Mouse (Mus musculus): ENCODE measurements around the gene 3110009E18Rik. TPM values are rescaled to one million over a fixed set of nuclear protein-coding genes. Genes with fewer than 3 reads are reported as not detected.

3110009E18Rik gene
- total and polyA plus RNA-seq, 3 experiments: 15.1 to 16.5 TPM; not detected in 1

GRCm38 (mm10) chr1:120190946-120191345 lies 70.0 kb downstream of the 3110009E18Rik start (continued):
- no peak for TF ChIP-seq MYC (IDR thresholded peaks at IDR 0.05; ENCODE audit: low read depth, low read length)
- TF ChIP-seq NELFE (IDR thresholded peaks at IDR 0.05; ENCODE audit: low read depth, low read length): no peak

GRCm38 (mm10) chr1:120192321-120192720 lies 71.3 kb downstream of the 3110009E18Rik start:
- H3K27ac ChIP-seq (ENCODE audit: control insufficient read depth, low read depth, low read length): no peak overlapping the region
- no peaks in the 10 kb centered on the region for H3K36me3 ChIP-seq (ENCODE audit: control insufficient read depth in 1 of 2, insufficient read depth in 2 of 2, low read length in 2 of 2)
- H3K27me3 ChIP-seq (ENCODE audit: control insufficient read depth in 1 of 2, insufficient read depth in 2 of 2, low read length in 2 of 2): no peaks in the 10 kb centered on the region
- DNase-seq (ENCODE audit: low read depth, low spot score): no peak
- no peaks in the 10 kb centered on the region for H3K79me2 ChIP-seq (ENCODE audit: control insufficient read depth, insufficient read depth, low read length, poor library complexity)
- TF ChIP-seq SIN3A (IDR thresholded peaks at IDR 0.05; ENCODE audit: low read length) (no peak), MXI1 (IDR thresholded peaks at IDR 0.05; ENCODE audit: low read depth, low read length) (no peak), MAX (IDR thresholded peaks at IDR 0.05; ENCODE audit: low read length) (no peak), RAD21 (IDR thresholded peaks at IDR 0.05; ENCODE audit: low read depth, low read length) (no peak), JUND (IDR thresholded peaks at IDR 0.05; ENCODE audit: low read depth, low read length) (no peak), USF2 (IDR thresholded peaks at IDR 0.05; ENCODE audit: borderline replicate concordance in 1 of 2, insufficient read depth in 1 of 2, low read depth in 1 of 2, low read length in 2 of 2) (no peak), KAT2A (conservative IDR thresholded peaks at IDR 0.05; ENCODE audit: low read depth, low read length) (no peak), MYB (IDR thresholded peaks at IDR 0.05; ENCODE audit: low read depth, low read length) (no peak), POLR2AphosphoS2 (IDR thresholded peaks at IDR 0.05; ENCODE audit: low read length) (no peak), BHLHE40 (IDR thresholded peaks at IDR 0.05; ENCODE audit: borderline replicate concordance, low read depth, low read length) (no peak), ZC3H11A (IDR thresholded peaks at IDR 0.05; ENCODE audit: low read depth, low read length) (no peak)
- no peak overlapping the region for H3K9ac ChIP-seq (ENCODE audit: control insufficient read depth, low read depth, low read length, poor library complexity, severe bottlenecking)
- H3K4me3 ChIP-seq (ENCODE audit: control insufficient read depth in 1 of 2, insufficient read depth in 1 of 2, low read depth in 2 of 2, low read length in 2 of 2): no peak overlapping the region
- H3K9me3 ChIP-seq (replicated peaks; ENCODE audit: insufficient read depth, low read length): no peaks in the 10 kb centered on the region
- 0 out of 4 replicates have a peak, but pooled peaks cover 0 to 1% of the 10 kb centered on the region in 2 experiments for H3K4me1 ChIP-seq (ENCODE audit: control insufficient read depth in 1 of 2, insufficient read depth in 2 of 2, low read length in 2 of 2)

GRCm38 (mm10) chr1:120193586-120193985 lies 72.6 kb downstream of the 3110009E18Rik start:
- Histone ChIP-seq H3K9me3 (replicated peaks; ENCODE audit: insufficient read depth, low read length) (no peaks in the 10 kb centered on the region), H3K27ac (ENCODE audit: control insufficient read depth, low read depth, low read length) (no peak overlapping the region), H3K79me2 (ENCODE audit: control insufficient read depth, insufficient read depth, low read length, poor library complexity) (no peaks in the 10 kb centered on the region), H3K9ac (ENCODE audit: control insufficient read depth, low read depth, low read length, poor library complexity, severe bottlenecking) (no peak overlapping the region), H3K4me1 (ENCODE audit: control insufficient read depth in 1 of 2, insufficient read depth in 2 of 2, low read length in 2 of 2) (0 out of 4 replicates have a peak, but pooled peaks cover 0 to 2% of the 10 kb centered on the region in 2 experiments), H3K27me3 (ENCODE audit: control insufficient read depth in 1 of 2, insufficient read depth in 2 of 2, low read length in 2 of 2) (no peaks in the 10 kb centered on the region), H3K4me3 (ENCODE audit: control insufficient read depth in 1 of 2, insufficient read depth in 1 of 2, low read depth in 2 of 2, low read length in 2 of 2) (no peak overlapping the region), H3K36me3 (ENCODE audit: control insufficient read depth in 1 of 2, insufficient read depth in 2 of 2, low read length in 2 of 2) (no peaks in the 10 kb centered on the region)
- no peak for TF ChIP-seq ZKSCAN1 (IDR thresholded peaks at IDR 0.05; ENCODE audit: low read depth, low read length)
- no peak for TF ChIP-seq CHD1 (IDR thresholded peaks at IDR 0.05; ENCODE audit: low read depth, low read length)
- no peak for TF ChIP-seq TBP (IDR thresholded peaks at IDR 0.05; ENCODE audit: low read depth, low read length)
- no peak for TF ChIP-seq ZC3H11A (IDR thresholded peaks at IDR 0.05; ENCODE audit: low read depth, low read length)
- TF ChIP-seq POLR2AphosphoS5 (IDR thresholded peaks at IDR 0.05; ENCODE audit: borderline replicate concordance, low read depth, low read length): no peak
- DNase-seq (ENCODE audit: low read depth, low spot score): no peak
